Mouse (Mus musculus) heart, adult 2 months (tissue): ENCODE results near the gene Gm10486. TPM values are rescaled to one million over a fixed set of nuclear protein-coding genes. Genes with fewer than 3 reads are reported as not detected.
"Not testable (repeated sequence)": the region's sequence is repeated elsewhere in the genome, so short reads cannot be mapped to it uniquely, and the experiment has no call there.

Source experiments
- DNase-seq, 2 experiments: peaks; one replicate each; pipeline ENCODE4 v3.0.0; 2021
- H3K27ac ChIP-seq: fragments of 200-600 bp; 2 replicates; pipeline ENCODE4 v1.8.1; 2022
- H3K27me3 ChIP-seq: fragments of 200-500 bp; 2 replicates; pipeline ENCODE4 v1.6.1; 2012; ENCODE audit warnings: mild to moderate bottlenecking, low read length, inconsistent platforms, mixed read lengths; ENCODE audit not compliant: control insufficient read depth, insufficient read depth
- H3K36me3 ChIP-seq: fragments of 200-500 bp; 2 replicates; pipeline ENCODE4 v1.6.1; 2012; ENCODE audit warnings: low read length, inconsistent platforms; ENCODE audit not compliant: control insufficient read depth, insufficient read depth
- H3K4me1 ChIP-seq: fragments of 200-500 bp; 2 replicates; pipeline ENCODE4 v1.6.1; 2011; ENCODE audit warnings: low read length; ENCODE audit not compliant: control insufficient read depth, insufficient read depth
- H3K4me3 ChIP-seq: fragments of 200-600 bp; 2 replicates; pipeline ENCODE4 v1.8.1; 2022
- H3K79me2 ChIP-seq: fragments of 200-500 bp; replicated peaks from 2 replicates; pipeline ENCODE4 v1.6.1; 2012; ENCODE audit warnings: mild to moderate bottlenecking, inconsistent platforms, low read length, moderate library complexity, mixed read lengths; ENCODE audit not compliant: control insufficient read depth, insufficient read depth
- H3K9ac ChIP-seq: fragments of 200-500 bp; 2 replicates; pipeline ENCODE4 v1.6.1; 2012; ENCODE audit warnings: low read depth, mild to moderate bottlenecking, control low read depth, inconsistent platforms, low read length, mixed read lengths
- WGBS: fragments of 180-500 bp; shearing (Covaris S2); methylation state at CpG from one replicate; pipeline ENCODE4 v1.1.7; 2018; 5-methylcytosine and 5-hydroxymethylcytosine counted together
- intact Hi-C: fragments of 180-260 bp; cut with DNase I; formaldehyde crosslinking; loops from one replicate; pipeline ENCODE4 v1.15.1; 2025
- long read RNA-seq: library from polyadenylated mRNA; stranded (forward); transcript quantifications from one replicate; pipeline ENCODE4 v2.0.0, GENCODE M21; 2021
- polyA plus RNA-seq: library from polyadenylated mRNA; depleted of rRNA; stranded (reverse); fragments of >200 nt; gene quantifications from 2 replicates; pipeline ENCODE4 v1.2.3, GENCODE M21; 2012; rRNA removed
- total RNA-seq, 2 experiments: library from RNA; stranded (reverse); gene quantifications; 2 replicates each; pipeline ENCODE4 v1.2.3; 2021

Gene Gm10486
- total RNA-seq = not detected
- polyA plus RNA-seq = not detected in 2 replicates
- long read RNA-seq = 0 reads

GRCm38 (mm10) chrX:35067084-35067483, at the start of gene Gm10486:
Gm10486 (plus strand) TSS chrX:35067384.
- H3K79me2 ChIP-seq, DNase-seq, H3K27ac ChIP-seq, H3K4me3 ChIP-seq, H3K36me3 ChIP-seq, intact Hi-C loops, H3K9ac ChIP-seq, H3K27me3 ChIP-seq, H3K4me1 ChIP-seq: not testable (repeated sequence)
- WGBS = no CpG with 5 or more reads among the region's 6 CpGs
